Mouse (Mus musculus) kidney, embryonic 14.5 days (tissue): ENCODE measurements around the gene Otud7a. TPM values are rescaled to one million over a fixed set of nuclear protein-coding genes. Genes with fewer than 3 reads are reported as not detected.
A peak's percentile ranks its signal among the peaks of the same experiment; 100 is the strongest.
"Not testable (repeated sequence)": the region's sequence is repeated elsewhere in the genome, so short reads cannot be mapped to it uniquely, and the experiment has no call there.

Experiments used
- ATAC-seq: fragments of 200-750 bp; cut with Nextera tagmentation; 2 replicates; pipeline ENCODE4 v1.8.0; 2017; ENCODE audit warnings: moderate number of reproducible peaks, mild to moderate bottlenecking, moderate TSS enrichment, moderate library complexity; ENCODE audit not compliant: low FRiP score, low TSS enrichment
- H3K27ac ChIP-seq: fragments of 300-500 bp; sonication (generic); 2 replicates; pipeline ENCODE4 v1.5.1; 2014; ENCODE audit warnings: low read depth, mild to moderate bottlenecking, low read length, moderate library complexity, mixed read lengths
- H3K27me3 ChIP-seq: fragments of 300-500 bp; sonication (generic); 2 replicates; pipeline ENCODE4 v1.6.1; 2014; ENCODE audit warnings: mild to moderate bottlenecking, low read length; ENCODE audit not compliant: control insufficient read depth, insufficient read depth
- H3K36me3 ChIP-seq: fragments of 300-500 bp; sonication (generic); 2 replicates; pipeline ENCODE4 v1.6.1; 2014; ENCODE audit warnings: low read length, mixed read lengths; ENCODE audit not compliant: control insufficient read depth, insufficient read depth
- H3K4me1 ChIP-seq: fragments of 300-500 bp; sonication (generic); 2 replicates; pipeline ENCODE4 v1.6.1; 2014; ENCODE audit warnings: low read length, mixed read lengths; ENCODE audit not compliant: control insufficient read depth, insufficient read depth
- H3K4me2 ChIP-seq: fragments of 300-500 bp; sonication (generic); replicated peaks from 2 replicates; pipeline ENCODE4 v1.6.1; 2014; ENCODE audit warnings: low read depth, mild to moderate bottlenecking, low read length
- H3K4me3 ChIP-seq: fragments of 300-500 bp; sonication (generic); 2 replicates; pipeline ENCODE4 v1.5.1; 2014; ENCODE audit warnings: mild to moderate bottlenecking, low read length
- H3K9ac ChIP-seq: fragments of 300-500 bp; sonication (generic); 2 replicates; pipeline ENCODE4 v1.6.1; 2014; ENCODE audit warnings: low read depth, mild to moderate bottlenecking, low read length, moderate library complexity
- H3K9me3 ChIP-seq: fragments of 300-500 bp; sonication (generic); 2 replicates; pipeline ENCODE4 v1.6.1; 2016; ENCODE audit warnings: low read length; ENCODE audit not compliant: control insufficient read depth
- WGBS: fragments of 180-500 bp; shearing (Covaris S2); extraction: QIAGEN DNeasy Blood & Tissue Kit; methylation state at CpG from one replicate; pipeline ENCODE4 v1.1.7; 2014; 5-methylcytosine and 5-hydroxymethylcytosine counted together
- polyA plus RNA-seq: library from polyadenylated mRNA; unstranded; fragments of >200 nt; fragmentation: Nextera tagmentation; extraction: Ambion mirVana; gene quantifications from 2 replicates; pipeline ENCODE4 v1.2.1, GENCODE M21; 2014

Gene Otud7a
- polyA plus RNA-seq, 1 experiment from 2014 or later, result 0.31 TPM

- H3K4me2 ChIP-seq, result no peak overlapping the region
- H3K9ac ChIP-seq, result no peak overlapping the region
- no peaks in the 10 kb centered on the region for H3K4me1 ChIP-seq
- no peaks in the 10 kb centered on the region for H3K9me3 ChIP-seq
- no peaks in the 10 kb centered on the region for H3K36me3 ChIP-seq
- H3K4me3 ChIP-seq, result no peak overlapping the region
- no peak overlapping the region for H3K27ac ChIP-seq
- ATAC-seq, result no peak
- 71% methylated on average over 1 of the region's 1 CpGs for WGBS
- no peaks in the 10 kb centered on the region for H3K27me3 ChIP-seq
Measured at GRCm38 (mm10) chr7:63660261-63660660, 215.7 kb downstream of the Otud7a start.

DNA sequence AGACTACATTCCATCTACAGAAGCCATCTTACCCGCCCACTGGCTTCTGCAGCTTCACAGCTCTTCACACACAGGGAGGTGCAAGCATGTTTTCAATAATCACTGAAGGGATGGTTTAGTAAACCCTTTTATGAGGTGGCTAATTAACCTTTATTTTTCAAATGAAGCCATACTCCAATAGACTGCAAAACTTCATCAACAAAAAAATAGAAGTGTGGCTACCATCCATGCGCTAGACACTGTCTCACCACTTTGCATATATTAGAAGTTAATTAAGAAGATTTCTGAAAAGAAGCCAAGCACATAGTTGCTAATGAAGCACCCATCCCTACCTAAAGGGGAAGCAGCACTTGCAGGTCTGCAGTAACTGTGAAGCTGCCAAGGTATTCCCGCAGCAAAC, 218.2 kb downstream of the Otud7a start:
- Histone ChIP-seq H3K4me1 (no peaks in the 10 kb centered on the region), H3K9me3 (no peaks in the 10 kb centered on the region), H3K4me3 (no peak overlapping the region), H3K27ac (no peak overlapping the region), H3K36me3 (no peaks in the 10 kb centered on the region), H3K9ac (no peak overlapping the region), H3K4me2 (no peak overlapping the region), H3K27me3 (no peaks in the 10 kb centered on the region)
- 93% methylated on average over 3 of the region's 3 CpGs for WGBS
- no peak for ATAC-seq

- Histone ChIP-seq H3K9ac (no peak overlapping the region), H3K4me1 (0 out of 2 replicates have a peak, but pooled peaks cover 6% of the 10 kb centered on the region), H3K4me3 (no peak overlapping the region), H3K36me3 (no peaks in the 10 kb centered on the region), H3K27ac (no peak overlapping the region), H3K4me2 (no peak overlapping the region), H3K27me3 (no peaks in the 10 kb centered on the region), H3K9me3 (no peaks in the 10 kb centered on the region)
- 88% methylated on average over 3 of the region's 3 CpGs for WGBS
- no peak for ATAC-seq
Measured at GRCm38 (mm10) chr7:63665496-63665895, 220.9 kb downstream of the Otud7a start.

- Histone ChIP-seq H3K27me3 (no peaks in the 10 kb centered on the region), H3K9ac (no peak overlapping the region), H3K4me2 (no peak overlapping the region), H3K27ac (no peak overlapping the region), H3K36me3 (no peaks in the 10 kb centered on the region), H3K4me3 (no peak overlapping the region), H3K4me1 (0 out of 2 replicates have a peak, but pooled peaks cover 6% of the 10 kb centered on the region), H3K9me3 (no peaks in the 10 kb centered on the region)
- WGBS, result 52% methylated on average over 15 of the region's 15 CpGs
- ATAC-seq, result peak; percentile 44; the same call in 1 of the 2 replicates
Measured at GRCm38 (mm10) chr7:63667986-63668741, 223.6 kb downstream of the Otud7a start.

GRCm38 (mm10) chr7:63668951-63669350, 224.4 kb downstream of the Otud7a start:
- Histone ChIP-seq H3K27ac (no peak overlapping the region), H3K9me3 (no peaks in the 10 kb centered on the region), H3K4me2 (no peak overlapping the region), H3K36me3 (no peaks in the 10 kb centered on the region), H3K4me1 (0 out of 2 replicates have a peak, but pooled peaks cover 6% of the 10 kb centered on the region), H3K27me3 (no peaks in the 10 kb centered on the region), H3K9ac (no peak overlapping the region), H3K4me3 (no peak overlapping the region)
- 64% methylated on average over 14 of the region's 14 CpGs for WGBS
- no peak for ATAC-seq

- 81% methylated on average over 1 of the region's 1 CpGs for WGBS
- H3K4me3 ChIP-seq, H3K9ac ChIP-seq, H3K4me1 ChIP-seq, H3K36me3 ChIP-seq, H3K27ac ChIP-seq, H3K27me3 ChIP-seq, H3K9me3 ChIP-seq, H3K4me2 ChIP-seq, ATAC-seq: not testable (repeated sequence)
Measured at GRCm38 (mm10) chr7:63670911-63671310, 226.4 kb downstream of the Otud7a start.

DNA sequence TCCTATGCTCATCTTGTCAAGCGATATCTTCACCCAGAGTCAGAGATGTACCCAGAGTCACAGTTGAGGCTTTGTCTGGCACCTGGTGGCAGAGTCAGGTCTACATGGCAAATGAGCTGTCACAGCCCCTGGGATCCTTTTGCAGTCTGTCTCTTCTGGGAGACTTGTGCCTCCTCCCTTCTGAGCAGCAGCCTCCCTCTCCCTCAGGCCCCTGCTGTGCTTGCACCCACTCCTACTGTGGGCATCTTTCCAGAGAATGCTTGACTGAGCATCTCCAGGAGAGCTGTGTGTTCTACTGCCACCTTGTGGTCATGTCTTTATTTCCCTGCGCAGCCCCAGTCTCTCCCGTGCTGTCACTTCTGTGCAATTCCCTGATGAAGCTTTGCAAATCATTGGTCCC, 227.4 kb downstream of the Otud7a start:
- Histone ChIP-seq H3K9me3 (no peaks in the 10 kb centered on the region), H3K27me3 (no peaks in the 10 kb centered on the region), H3K4me1 (0 out of 2 replicates have a peak, but pooled peaks cover 6% of the 10 kb centered on the region), H3K27ac (no peak overlapping the region), H3K36me3 (no peaks in the 10 kb centered on the region), H3K9ac (no peak overlapping the region), H3K4me3 (no peak overlapping the region), H3K4me2 (no peak overlapping the region)
- peak; percentile 91 for ATAC-seq
- WGBS, result 21% methylated on average over 3 of the region's 3 CpGs

DNA sequence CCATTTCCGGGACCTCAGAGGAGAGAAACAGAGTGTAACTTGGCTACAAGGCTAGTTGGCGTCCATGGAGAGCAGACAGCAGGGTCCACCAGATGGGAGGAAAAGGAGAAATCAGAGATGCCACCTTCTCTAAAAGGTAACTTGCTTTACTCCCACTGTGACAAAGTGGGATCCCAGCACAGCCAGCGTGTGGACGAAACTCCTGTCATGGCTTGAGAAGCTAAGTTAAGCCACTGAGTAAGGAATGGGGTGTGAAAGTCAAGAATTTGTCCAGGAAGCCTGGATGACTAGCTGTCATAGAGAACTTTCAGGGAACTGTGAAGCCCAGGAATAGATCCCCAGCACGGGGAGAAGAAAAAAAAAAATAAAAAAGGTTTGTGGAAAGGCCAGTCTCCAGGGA, 232.1 kb downstream of the Otud7a start:
- H3K9ac ChIP-seq, result no peak overlapping the region
- H3K27me3 ChIP-seq, result no peaks in the 10 kb centered on the region
- no peak overlapping the region for H3K27ac ChIP-seq
- H3K36me3 ChIP-seq, result no peaks in the 10 kb centered on the region
- H3K4me3 ChIP-seq, result no peak overlapping the region
- no peaks in the 10 kb centered on the region for H3K9me3 ChIP-seq
- H3K4me2 ChIP-seq, result no peak overlapping the region
- ATAC-seq, result no peak
- WGBS, result 82% methylated on average over 5 of the region's 5 CpGs
- H3K4me1 ChIP-seq, result no peaks in the 10 kb centered on the region

DNA sequence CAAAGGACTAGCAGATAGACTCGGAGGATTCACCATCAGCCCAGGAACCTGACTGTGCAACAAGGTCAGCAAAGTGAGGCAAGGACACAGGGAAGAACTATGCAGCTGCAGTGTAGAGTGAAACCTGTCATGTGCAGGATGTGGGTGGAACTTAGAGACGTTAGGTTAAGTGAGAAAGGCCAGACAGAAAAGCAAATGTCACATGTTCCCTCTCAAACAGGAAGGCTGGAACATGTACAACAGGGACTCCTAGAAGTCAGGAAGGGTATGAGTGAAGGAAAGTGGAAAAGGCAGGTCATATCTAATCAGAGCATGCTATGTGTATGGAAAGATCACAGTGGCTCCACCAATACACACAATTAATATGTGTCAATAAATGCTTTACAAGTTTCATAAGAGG, 232.6 kb downstream of the Otud7a start:
- WGBS, result 39% methylated on average over 2 of the region's 2 CpGs
- Histone ChIP-seq H3K4me2 (no peak overlapping the region), H3K9ac (no peak overlapping the region), H3K4me1 (no peaks in the 10 kb centered on the region), H3K4me3 (no peak overlapping the region), H3K9me3 (no peaks in the 10 kb centered on the region), H3K27ac (no peak overlapping the region), H3K36me3 (no peaks in the 10 kb centered on the region), H3K27me3 (no peaks in the 10 kb centered on the region)
- ATAC-seq, result no peak
